Mouse (Mus musculus): ENCODE results near the gene Arfgap3. TPM values are rescaled to one million over a fixed set of nuclear protein-coding genes. Genes with fewer than 3 reads are reported as not detected.
"Not testable (repeated sequence)": the region's sequence is repeated elsewhere in the genome, so short reads cannot be mapped to it uniquely, and the experiment has no call there.

Gene Arfgap3
- polyA plus RNA-seq, 1 experiment from 2014 or later: 38.4 TPM

DNA sequence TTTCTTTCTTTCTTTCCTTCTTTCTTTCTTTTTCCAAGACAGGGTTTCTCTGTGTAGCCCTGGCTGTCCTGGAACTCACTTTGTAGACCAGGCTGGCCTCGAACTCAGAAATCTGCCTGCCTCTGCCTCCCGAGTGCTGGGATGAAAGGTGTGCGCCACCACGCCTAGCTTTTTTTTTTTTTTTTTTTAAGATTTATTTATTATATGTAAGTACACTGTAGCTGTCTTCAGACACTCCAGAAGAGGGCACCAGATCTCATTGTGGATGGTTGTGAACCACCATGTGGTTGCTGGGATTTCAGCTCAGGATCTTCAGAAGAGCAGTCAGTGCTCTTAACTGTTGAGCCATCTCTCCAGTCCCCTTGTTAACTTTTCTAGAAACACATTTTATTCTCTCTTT, 18.7 kb upstream of the Arfgap3 start:
- H3K27ac ChIP-seq; DNase-seq (ENCODE audit: low spot score); H3K36me3 ChIP-seq (replicated peaks; ENCODE audit: control insufficient read depth, insufficient read depth); H3K4me3 ChIP-seq (replicated peaks; ENCODE audit: low read length); ATAC-seq (ENCODE audit: low FRiP score); H3K4me2 ChIP-seq (replicated peaks); H3K27me3 ChIP-seq (ENCODE audit: control insufficient read depth, insufficient read depth, low read length); H3K9ac ChIP-seq; H3K9me3 ChIP-seq (ENCODE audit: control insufficient read depth, low read length); H3K4me1 ChIP-seq (replicated peaks; ENCODE audit: control insufficient read depth, insufficient read depth, low read length): not testable (repeated sequence)
- WGBS: 79% methylated on average over 4 of the region's 4 CpGs

GRCm38 (mm10) chr15:83368261-83368660, 18.2 kb upstream of the Arfgap3 start:
- Histone ChIP-seq H3K36me3 (replicated peaks; ENCODE audit: control insufficient read depth, insufficient read depth) (no peaks in the 10 kb centered on the region), H3K9me3 (ENCODE audit: control insufficient read depth, low read length) (no peaks in the 10 kb centered on the region), H3K27ac (no peak overlapping the region), H3K4me3 (replicated peaks; ENCODE audit: low read length) (no peak overlapping the region), H3K27me3 (ENCODE audit: control insufficient read depth, insufficient read depth, low read length) (no peaks in the 10 kb centered on the region), H3K4me1 (replicated peaks; ENCODE audit: control insufficient read depth, insufficient read depth, low read length) (no peaks in the 10 kb centered on the region), H3K4me2 (replicated peaks) (no peak overlapping the region), H3K9ac (no peak overlapping the region)
- 84% methylated on average over 2 of the region's 2 CpGs for WGBS
- ATAC-seq (ENCODE audit: low FRiP score): no peak
- DNase-seq (ENCODE audit: low spot score): no peak

DNA sequence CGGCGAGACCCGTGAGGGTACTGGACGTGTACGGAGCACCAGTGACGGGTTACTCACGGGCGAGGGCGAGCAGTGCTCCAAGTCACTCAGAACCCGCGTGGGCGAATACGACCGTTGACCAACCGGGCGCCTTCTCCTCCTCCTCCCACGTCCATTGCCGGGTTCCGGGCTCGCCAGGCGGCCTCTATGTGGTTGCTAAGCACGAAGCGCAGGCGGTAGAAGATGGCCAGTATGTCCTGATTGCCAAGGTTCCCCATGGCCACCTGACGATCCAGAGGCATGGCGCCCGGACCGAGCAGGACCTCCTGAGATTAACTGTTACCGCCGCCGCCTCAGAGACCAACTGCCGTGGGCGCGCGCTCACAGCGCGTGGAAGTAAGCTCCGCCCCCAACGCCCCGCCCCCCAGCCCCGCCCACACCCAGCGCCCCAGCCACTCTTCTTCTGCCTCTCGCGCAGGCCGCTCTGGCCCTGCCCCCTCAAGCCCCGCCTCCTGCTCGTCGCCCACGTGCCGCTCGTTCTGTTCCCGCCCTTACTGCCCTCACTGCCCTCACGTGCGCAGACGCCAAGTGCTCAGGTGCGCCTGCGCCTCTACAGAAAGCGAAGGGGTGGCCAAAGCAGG, 17.0 kb upstream of the Arfgap3 start:
- Histone ChIP-seq H3K27me3 (ENCODE audit: control insufficient read depth, insufficient read depth, low read length) (no peaks in the 10 kb centered on the region), H3K4me1 (replicated peaks; ENCODE audit: control insufficient read depth, insufficient read depth, low read length) (no peaks in the 10 kb centered on the region), H3K4me2 (replicated peaks) (peak overlapping the region; percentile 49), H3K36me3 (replicated peaks; ENCODE audit: control insufficient read depth, insufficient read depth) (no peaks in the 10 kb centered on the region), H3K4me3 (replicated peaks; ENCODE audit: low read length) (peak overlapping the region; percentile 25), H3K27ac (no peak overlapping the region), H3K9me3 (ENCODE audit: control insufficient read depth, low read length) (no peaks in the 10 kb centered on the region), H3K9ac (no peak overlapping the region)
- ATAC-seq (ENCODE audit: low FRiP score) (peak; percentile 74), DNase-seq (ENCODE audit: low spot score) (peak; percentile 71)
- 22% methylated on average over 46 of the region's 58 CpGs for WGBS

DNA sequence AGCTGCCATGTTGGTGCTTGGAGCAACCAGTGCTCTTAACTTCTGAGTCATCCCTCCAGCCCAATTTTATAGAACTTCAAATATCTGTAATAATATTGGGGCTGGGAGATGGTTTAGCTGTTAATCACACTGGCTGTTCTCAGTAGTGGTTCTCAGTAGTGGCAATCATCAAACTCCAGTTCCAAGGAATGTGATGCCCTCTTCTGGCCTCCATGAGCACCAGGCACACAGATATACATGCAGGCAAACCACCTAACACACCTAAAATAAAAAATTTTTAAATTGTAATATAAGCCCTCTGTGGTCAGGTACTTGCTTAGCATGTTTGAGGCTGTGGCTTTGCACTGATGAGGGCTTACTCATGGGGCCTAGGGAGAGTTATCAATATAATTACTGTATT, 15.7 kb upstream of the Arfgap3 start:
- Histone ChIP-seq H3K4me2 (replicated peaks) (no peak overlapping the region), H3K4me3 (replicated peaks; ENCODE audit: low read length) (no peak overlapping the region), H3K27me3 (ENCODE audit: control insufficient read depth, insufficient read depth, low read length) (no peaks in the 10 kb centered on the region), H3K27ac (no peak overlapping the region), H3K4me1 (replicated peaks; ENCODE audit: control insufficient read depth, insufficient read depth, low read length) (no peaks in the 10 kb centered on the region), H3K36me3 (replicated peaks; ENCODE audit: control insufficient read depth, insufficient read depth) (no peaks in the 10 kb centered on the region), H3K9ac (no peak overlapping the region), H3K9me3 (ENCODE audit: control insufficient read depth, low read length) (no peaks in the 10 kb centered on the region)
- DNase-seq (ENCODE audit: low spot score): no peak
- no peak for ATAC-seq (ENCODE audit: low FRiP score)

- Histone ChIP-seq H3K27ac (no peak overlapping the region), H3K36me3 (replicated peaks; ENCODE audit: control insufficient read depth, insufficient read depth) (no peaks in the 10 kb centered on the region), H3K4me3 (replicated peaks; ENCODE audit: low read length) (no peak overlapping the region), H3K9ac (no peak overlapping the region), H3K4me2 (replicated peaks) (no peak overlapping the region), H3K4me1 (replicated peaks; ENCODE audit: control insufficient read depth, insufficient read depth, low read length) (no peaks in the 10 kb centered on the region), H3K27me3 (ENCODE audit: control insufficient read depth, insufficient read depth, low read length) (no peaks in the 10 kb centered on the region), H3K9me3 (ENCODE audit: control insufficient read depth, low read length) (no peaks in the 10 kb centered on the region)
- DNase-seq (ENCODE audit: low spot score) (no peak), ATAC-seq (ENCODE audit: low FRiP score) (no peak)
- WGBS: 74% methylated on average over 3 of the region's 3 CpGs
Observed at GRCm38 (mm10) chr15:83364194-83364593, 14.1 kb upstream of the Arfgap3 start.

GRCm38 (mm10) chr15:83362813-83363212, 12.8 kb upstream of the Arfgap3 start:
- not testable (repeated sequence) for H3K9ac ChIP-seq; H3K27me3 ChIP-seq (ENCODE audit: control insufficient read depth, insufficient read depth, low read length); ATAC-seq (ENCODE audit: low FRiP score)

DNA sequence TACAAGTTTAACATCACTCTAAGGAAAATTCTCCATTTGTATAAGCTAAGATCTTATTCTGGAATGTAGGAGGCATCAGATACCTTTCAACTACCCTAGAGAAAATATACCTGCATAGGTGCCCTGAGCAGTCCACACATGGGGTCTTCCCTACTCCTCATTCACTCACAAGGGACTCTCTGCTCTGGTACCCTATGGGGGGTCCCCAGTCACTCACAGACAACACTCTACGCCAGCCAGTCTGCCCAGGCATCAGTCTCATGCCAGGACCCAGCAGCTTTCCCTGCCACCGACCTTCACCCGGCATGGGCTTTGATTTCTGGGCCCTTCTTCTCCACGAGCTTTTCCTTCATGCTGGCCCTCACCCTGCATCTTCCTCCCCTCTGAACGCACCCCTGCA, 10.9 kb upstream of the Arfgap3 start:
- WGBS: 55% methylated on average over 4 of the region's 5 CpGs
- not testable (repeated sequence) for H3K27me3 ChIP-seq (ENCODE audit: control insufficient read depth, insufficient read depth, low read length); DNase-seq (ENCODE audit: low spot score); H3K27ac ChIP-seq; H3K9me3 ChIP-seq (ENCODE audit: control insufficient read depth, low read length); H3K9ac ChIP-seq; H3K36me3 ChIP-seq (replicated peaks; ENCODE audit: control insufficient read depth, insufficient read depth); ATAC-seq (ENCODE audit: low FRiP score); H3K4me3 ChIP-seq (replicated peaks; ENCODE audit: low read length); H3K4me1 ChIP-seq (replicated peaks; ENCODE audit: control insufficient read depth, insufficient read depth, low read length); H3K4me2 ChIP-seq (replicated peaks)

More at GRCm38 (mm10) chr15:83362813-83363212, 12.8 kb upstream of the Arfgap3 start:
- not testable (repeated sequence) for H3K27ac ChIP-seq; H3K9me3 ChIP-seq (ENCODE audit: control insufficient read depth, low read length); DNase-seq (ENCODE audit: low spot score); H3K4me3 ChIP-seq (replicated peaks; ENCODE audit: low read length); H3K4me2 ChIP-seq (replicated peaks); H3K36me3 ChIP-seq (replicated peaks; ENCODE audit: control insufficient read depth, insufficient read depth); H3K4me1 ChIP-seq (replicated peaks; ENCODE audit: control insufficient read depth, insufficient read depth, low read length)
- 78% methylated on average over 1 of the region's 1 CpGs for WGBS

GRCm38 (mm10) chr15:83360140-83360539, 10.1 kb upstream of the Arfgap3 start:
- ATAC-seq (ENCODE audit: low FRiP score): no peak
- Histone ChIP-seq H3K27me3 (ENCODE audit: control insufficient read depth, insufficient read depth, low read length) (no peaks in the 10 kb centered on the region), H3K9me3 (ENCODE audit: control insufficient read depth, low read length) (no peaks in the 10 kb centered on the region), H3K27ac (no peak overlapping the region), H3K9ac (no peak overlapping the region), H3K4me2 (replicated peaks) (no peak overlapping the region), H3K4me1 (replicated peaks; ENCODE audit: control insufficient read depth, insufficient read depth, low read length) (no peaks in the 10 kb centered on the region), H3K4me3 (replicated peaks; ENCODE audit: low read length) (no peak overlapping the region), H3K36me3 (replicated peaks; ENCODE audit: control insufficient read depth, insufficient read depth) (no peaks in the 10 kb centered on the region)
- no peak for DNase-seq (ENCODE audit: low spot score)
- WGBS: 88% methylated on average over 3 of the region's 3 CpGs

DNA sequence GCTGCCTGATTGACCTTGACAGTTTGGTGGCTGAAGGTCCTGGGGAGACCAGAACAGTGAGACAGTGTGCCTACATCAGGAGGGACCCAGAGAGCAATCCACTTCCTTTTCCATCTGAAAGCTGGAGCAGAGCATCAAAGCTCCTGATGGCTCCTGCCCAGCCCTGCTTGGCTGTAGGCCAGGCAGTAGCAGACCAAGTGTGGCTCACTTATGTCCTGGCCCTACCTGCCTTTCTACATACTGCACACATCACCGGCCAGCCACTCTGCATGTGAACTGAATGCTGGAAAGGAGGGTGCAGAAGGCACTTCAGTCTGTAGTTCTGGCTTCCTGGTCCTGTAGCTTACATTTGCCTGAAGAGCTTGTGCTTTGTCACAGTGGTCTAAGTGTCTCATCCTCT, 8.4 kb upstream of the Arfgap3 start:
- Histone ChIP-seq H3K4me1 (replicated peaks; ENCODE audit: control insufficient read depth, insufficient read depth, low read length) (no peaks in the 10 kb centered on the region), H3K27ac (no peak overlapping the region), H3K4me2 (replicated peaks) (no peak overlapping the region), H3K36me3 (replicated peaks; ENCODE audit: control insufficient read depth, insufficient read depth) (no peaks in the 10 kb centered on the region), H3K9ac (no peak overlapping the region), H3K27me3 (ENCODE audit: control insufficient read depth, insufficient read depth, low read length) (no peaks in the 10 kb centered on the region), H3K4me3 (replicated peaks; ENCODE audit: low read length) (no peak overlapping the region), H3K9me3 (ENCODE audit: control insufficient read depth, low read length) (no peaks in the 10 kb centered on the region)
- no peak for ATAC-seq (ENCODE audit: low FRiP score)
- no peak for DNase-seq (ENCODE audit: low spot score)
- 86% methylated on average over 1 of the region's 1 CpGs for WGBS

GRCm38 (mm10) chr15:83351546-83351945, 1.5 kb upstream of the Arfgap3 start:
- H3K4me2 ChIP-seq (replicated peaks): no peak overlapping the region
- H3K4me1 ChIP-seq (replicated peaks; ENCODE audit: control insufficient read depth, insufficient read depth, low read length): peaks cover 15% of the 10 kb centered on the region
- no peak overlapping the region for H3K4me3 ChIP-seq (replicated peaks; ENCODE audit: low read length)
- no peaks in the 10 kb centered on the region for H3K27me3 ChIP-seq (ENCODE audit: control insufficient read depth, insufficient read depth, low read length)
- H3K9ac ChIP-seq: no peak overlapping the region
- H3K27ac ChIP-seq: no peak overlapping the region
- ATAC-seq (ENCODE audit: low FRiP score) (no peak), DNase-seq (ENCODE audit: low spot score) (no peak)
- no peaks in the 10 kb centered on the region for H3K9me3 ChIP-seq (ENCODE audit: control insufficient read depth, low read length)
- no peaks in the 10 kb centered on the region for H3K36me3 ChIP-seq (replicated peaks; ENCODE audit: control insufficient read depth, insufficient read depth)
- 92% methylated on average over 4 of the region's 4 CpGs for WGBS

All from hindbrain, embryonic 14.5 days (tissue).